Mouse (Mus musculus): Measurements from ENCODE around the gene Apoa5.

DNA sequence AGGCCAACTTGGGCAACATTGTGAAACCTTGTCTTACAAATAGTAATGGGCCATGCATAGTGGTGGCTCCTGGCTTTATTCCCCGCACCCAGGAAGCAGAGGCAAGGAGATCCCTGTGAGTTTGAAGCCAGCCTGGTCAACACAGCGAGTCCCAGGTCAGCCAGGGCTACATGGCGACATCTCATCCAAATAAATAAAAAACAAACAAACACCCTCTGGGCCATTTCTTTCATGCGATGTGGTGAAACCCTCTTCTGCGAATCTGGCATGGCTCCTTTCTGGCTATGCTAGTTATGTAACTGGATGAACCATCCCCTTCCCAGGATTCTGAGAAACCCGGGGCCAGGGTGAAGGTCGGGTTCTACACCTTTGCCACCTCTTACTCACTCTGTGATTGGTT, 12.3 kb upstream of the Apoa5 start:
- no peak for TF ChIP-seq CTCF (IDR thresholded peaks at IDR 0.05; ENCODE audit: low read depth)
- no peak for TF ChIP-seq EP300 (IDR thresholded peaks at IDR 0.05; ENCODE audit: low read depth)
